Mouse (Mus musculus) midbrain, embryonic 13.5 days (tissue): ENCODE data around the gene Sugct. TPM values are rescaled to one million over a fixed set of nuclear protein-coding genes. Genes with fewer than 3 reads are reported as not detected.

Experiments
- ATAC-seq: fragments of 200-750 bp; cut with Nextera tagmentation; 2 replicates; pipeline ENCODE4 v1.8.0; 2017; ENCODE audit warnings: mild to moderate bottlenecking, moderate TSS enrichment, moderate library complexity
- H3K27ac ChIP-seq: fragments of 300-500 bp; sonication (generic); 2 replicates; pipeline ENCODE4 v1.5.1; 2015; ENCODE audit warnings: inconsistent platforms, mild to moderate bottlenecking, moderate library complexity
- H3K27me3 ChIP-seq: fragments of 300-500 bp; sonication (generic); 2 replicates; pipeline ENCODE4 v1.6.1; 2015; ENCODE audit warnings: mild to moderate bottlenecking, inconsistent platforms
- H3K36me3 ChIP-seq: fragments of 300-500 bp; sonication (generic); 2 replicates; pipeline ENCODE4 v1.6.1; 2015; ENCODE audit warnings: mild to moderate bottlenecking, inconsistent platforms
- H3K4me1 ChIP-seq: fragments of 300-500 bp; sonication (generic); replicated peaks from 2 replicates; pipeline ENCODE4 v1.6.1; 2015; ENCODE audit warnings: inconsistent platforms
- H3K4me2 ChIP-seq: fragments of 300-500 bp; sonication (generic); replicated peaks from 2 replicates; pipeline ENCODE4 v1.6.1; 2015; ENCODE audit warnings: moderate library complexity, mild to moderate bottlenecking, inconsistent platforms
- H3K4me3 ChIP-seq: fragments of 300-500 bp; sonication (generic); replicated peaks from 2 replicates; pipeline ENCODE4 v1.5.1; 2015; ENCODE audit warnings: mild to moderate bottlenecking, inconsistent platforms
- H3K9ac ChIP-seq: fragments of 300-500 bp; sonication (generic); replicated peaks from 2 replicates; pipeline ENCODE4 v1.6.1; 2015; ENCODE audit warnings: mild to moderate bottlenecking, inconsistent platforms
- H3K9me3 ChIP-seq: fragments of 300-500 bp; sonication (generic); 2 replicates; pipeline ENCODE4 v1.6.1; 2016; ENCODE audit warnings: mild to moderate bottlenecking, inconsistent platforms
- WGBS: fragments of 180-500 bp; shearing (Covaris S2); methylation state at CpG from one replicate; pipeline ENCODE4 v1.1.7; 2015; 5-methylcytosine and 5-hydroxymethylcytosine counted together
- polyA plus RNA-seq: library from polyadenylated mRNA; unstranded; fragments of >200 nt; fragmentation: Nextera tagmentation; extraction: Ambion mirVana; gene quantifications from 2 replicates; pipeline ENCODE4 v1.2.1, GENCODE M21; 2015

The Sugct gene
- polyA plus RNA-seq, 1 experiment from 2014 or later = 3.4 TPM

DNA sequence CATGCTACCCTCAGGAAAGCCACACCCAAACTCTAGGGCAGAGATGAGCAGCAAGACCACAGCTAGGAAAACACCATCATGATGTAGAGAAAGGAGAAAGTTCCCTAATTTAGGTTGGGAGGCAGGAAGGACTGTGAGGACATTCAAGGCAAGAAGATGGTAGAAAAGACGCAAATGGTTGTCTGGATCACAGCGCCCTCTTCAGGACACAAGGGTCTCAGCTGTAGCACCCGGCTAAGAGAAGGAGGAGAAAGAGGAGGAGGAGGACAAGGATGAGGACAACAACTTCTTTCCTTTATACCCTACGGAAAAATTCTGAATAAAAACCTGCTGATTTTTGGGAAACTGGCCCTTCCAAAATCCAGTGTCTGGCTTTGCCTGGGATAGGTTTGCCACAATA, 774.0 kb downstream of the Sugct start:
- Histone ChIP-seq H3K36me3 (no peaks in the 10 kb centered on the region), H3K27ac (no peak overlapping the region), H3K4me1 (no peaks in the 10 kb centered on the region), H3K27me3 (no peaks in the 10 kb centered on the region), H3K9ac (no peak overlapping the region), H3K4me2 (no peak overlapping the region), H3K9me3 (no peaks in the 10 kb centered on the region), H3K4me3 (no peak overlapping the region)
- 40% methylated on average over 4 of the region's 4 CpGs for WGBS
- ATAC-seq = no peak

DNA sequence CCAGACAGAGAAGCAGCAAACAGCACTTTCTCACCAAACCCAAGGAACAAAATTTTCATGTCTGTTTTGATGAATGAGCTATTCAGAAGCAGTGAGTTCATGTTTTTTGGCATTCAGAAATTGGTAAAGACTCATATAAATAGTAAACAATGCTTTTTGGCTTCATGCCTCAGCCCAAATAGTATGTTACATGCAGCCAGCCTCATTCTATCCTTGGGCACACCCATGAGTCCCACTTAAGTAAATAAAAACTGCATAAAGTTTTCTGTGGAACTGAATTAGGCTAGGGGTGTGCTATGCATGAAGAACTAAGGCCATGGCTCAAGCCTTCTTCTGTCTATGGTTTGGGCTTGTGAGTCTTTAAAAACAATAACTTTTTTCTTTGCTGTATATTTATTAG, 779.7 kb downstream of the Sugct start:
- no peak overlapping the region for H3K4me2 ChIP-seq
- H3K27me3 ChIP-seq = no peaks in the 10 kb centered on the region
- H3K9ac ChIP-seq = no peak overlapping the region
- no peak for ATAC-seq
- no peak overlapping the region for H3K4me3 ChIP-seq
- no peaks in the 10 kb centered on the region for H3K9me3 ChIP-seq
- H3K4me1 ChIP-seq = no peaks in the 10 kb centered on the region
- no peaks in the 10 kb centered on the region for H3K36me3 ChIP-seq
- no peak overlapping the region for H3K27ac ChIP-seq

DNA sequence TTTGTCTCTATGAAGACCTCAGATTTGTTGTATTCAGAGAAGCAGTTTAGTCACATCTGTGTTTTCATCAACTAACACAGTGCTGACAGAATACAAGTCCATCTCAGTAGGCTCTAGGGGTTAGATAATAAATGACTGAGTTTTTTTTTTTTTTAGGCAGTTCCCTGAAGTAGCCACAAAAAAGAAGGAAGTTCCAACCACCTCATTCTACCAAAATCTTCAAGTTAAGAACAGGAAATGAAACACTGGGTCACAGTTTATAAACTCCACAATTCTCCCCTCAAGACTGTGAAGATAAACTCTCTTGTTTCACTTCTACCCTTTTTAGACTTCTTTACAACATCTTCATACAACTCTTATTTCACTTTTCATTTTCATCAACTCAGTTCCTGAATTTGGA, 783.1 kb downstream of the Sugct start:
- Histone ChIP-seq H3K4me2 (no peak overlapping the region), H3K9me3 (no peaks in the 10 kb centered on the region), H3K9ac (no peak overlapping the region), H3K4me3 (no peak overlapping the region), H3K36me3 (no peaks in the 10 kb centered on the region), H3K27ac (no peak overlapping the region), H3K4me1 (no peaks in the 10 kb centered on the region), H3K27me3 (no peaks in the 10 kb centered on the region)
- no peak for ATAC-seq

DNA sequence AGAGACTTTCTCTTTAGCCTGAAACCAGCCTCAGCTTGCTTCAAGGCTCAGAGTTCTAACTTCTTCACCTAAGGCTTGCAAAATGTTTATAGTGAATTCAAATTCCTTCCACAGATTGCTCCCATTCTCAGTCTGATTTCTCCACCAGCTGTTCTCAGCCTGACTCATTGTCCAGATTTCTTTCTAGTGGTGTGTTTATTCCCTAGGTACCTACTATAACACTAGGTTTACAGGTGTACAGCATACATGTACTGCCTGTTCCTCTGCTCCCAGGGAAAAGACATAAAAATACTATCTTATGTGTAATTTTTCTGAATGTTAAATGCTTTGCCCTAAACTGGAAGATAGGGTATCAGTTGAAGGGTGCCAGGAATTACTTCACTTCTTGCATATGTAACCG, 788.4 kb downstream of the Sugct start:
- Histone ChIP-seq H3K9ac (no peak overlapping the region), H3K4me2 (no peak overlapping the region), H3K27me3 (no peaks in the 10 kb centered on the region), H3K36me3 (no peaks in the 10 kb centered on the region), H3K9me3 (no peaks in the 10 kb centered on the region), H3K4me3 (no peak overlapping the region), H3K27ac (no peak overlapping the region), H3K4me1 (no peaks in the 10 kb centered on the region)
- WGBS = 98% methylated on average over 1 of the region's 1 CpGs
- no peak for ATAC-seq

DNA sequence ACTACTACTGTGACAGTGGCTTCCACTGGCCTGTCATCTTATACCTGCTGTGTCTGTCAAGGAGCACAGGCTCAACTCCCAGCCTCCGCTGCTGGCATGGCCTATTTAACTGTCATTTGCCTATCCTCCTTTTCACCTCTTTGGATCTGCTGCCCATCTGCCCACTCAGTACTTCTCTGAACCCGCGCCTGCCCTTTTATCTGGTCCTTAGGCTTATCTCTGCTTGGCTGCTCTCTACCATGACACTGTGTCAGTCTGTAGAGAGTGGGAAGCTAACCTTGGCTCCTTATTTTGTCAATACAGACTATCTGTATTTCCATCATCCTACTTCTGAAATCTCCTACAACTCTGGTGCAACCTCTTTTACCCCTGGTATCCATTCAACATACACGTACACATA, 793.9 kb downstream of the Sugct start:
- 74% methylated on average over 4 of the region's 4 CpGs for WGBS
- H3K9me3 ChIP-seq = no peaks in the 10 kb centered on the region
- ATAC-seq = no peak

DNA sequence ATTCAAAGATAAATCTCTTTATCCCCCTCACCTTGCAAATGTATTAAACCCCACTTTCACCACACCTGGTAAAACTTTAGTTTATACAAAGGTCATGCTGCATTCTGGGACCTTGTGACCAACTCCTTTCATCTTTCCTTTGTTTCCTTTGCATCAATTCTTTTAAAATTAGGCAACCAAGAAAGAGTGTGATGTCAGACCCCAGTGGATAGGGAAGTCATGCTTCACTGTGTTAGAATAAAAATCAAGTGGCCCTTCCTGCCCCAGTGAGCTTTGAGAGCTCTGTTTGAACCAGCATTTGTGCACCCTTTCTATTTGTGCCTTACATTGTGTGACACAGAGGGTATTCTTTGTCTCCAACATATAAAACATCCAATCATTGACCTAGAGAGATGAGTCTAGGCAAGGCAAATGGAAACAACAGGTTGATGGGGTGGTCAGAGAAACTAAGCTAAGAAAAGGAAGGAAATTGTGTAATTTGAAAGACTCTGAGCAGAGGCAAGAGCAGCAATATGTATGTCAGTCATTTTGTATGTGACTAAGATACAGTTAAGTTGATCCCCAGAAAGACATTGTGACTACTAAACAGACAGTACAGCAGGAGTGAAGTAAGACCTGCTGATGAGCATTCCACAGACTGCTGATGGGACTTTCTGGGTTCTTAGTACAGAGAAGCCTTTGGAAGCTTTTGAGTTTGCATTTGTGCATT, 797.1 kb downstream of the Sugct start:
- Histone ChIP-seq H3K4me1 (no peaks in the 10 kb centered on the region), H3K4me3 (no peak overlapping the region), H3K9me3 (no peaks in the 10 kb centered on the region), H3K36me3 (no peaks in the 10 kb centered on the region), H3K9ac (no peak overlapping the region), H3K4me2 (no peak overlapping the region), H3K27me3 (no peaks in the 10 kb centered on the region), H3K27ac (no peak overlapping the region)
- no peak for ATAC-seq

More for the DNA sequence above, 793.9 kb downstream of the Sugct start:
- Histone ChIP-seq H3K9ac (no peak overlapping the region), H3K4me1 (no peaks in the 10 kb centered on the region), H3K36me3 (no peaks in the 10 kb centered on the region), H3K27me3 (no peaks in the 10 kb centered on the region), H3K4me3 (no peak overlapping the region), H3K27ac (no peak overlapping the region), H3K4me2 (no peak overlapping the region)

DNA sequence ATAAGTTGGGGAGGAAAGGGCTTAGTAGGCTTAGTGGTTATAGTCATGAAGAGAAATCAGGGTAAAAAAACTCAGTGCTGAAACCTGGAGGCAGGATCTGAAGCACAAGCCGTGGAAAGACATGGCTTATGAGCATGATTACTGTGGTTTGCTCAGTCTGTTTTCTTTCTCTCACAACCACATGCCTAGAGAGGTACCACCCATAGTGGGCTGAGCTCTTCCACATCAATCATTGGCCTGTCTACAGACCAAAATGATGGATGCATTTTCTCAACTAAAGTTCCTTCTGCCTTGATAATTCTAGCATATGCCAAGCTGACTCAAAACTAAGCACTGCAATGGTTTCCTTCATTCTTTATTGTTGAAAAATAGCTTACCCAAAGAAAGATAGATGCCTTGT, 817.3 kb downstream of the Sugct start:
- H3K4me2 ChIP-seq = no peak overlapping the region
- no peaks in the 10 kb centered on the region for H3K9me3 ChIP-seq
- H3K4me3 ChIP-seq = no peak overlapping the region
- H3K4me1 ChIP-seq = no peaks in the 10 kb centered on the region
- no peak overlapping the region for H3K9ac ChIP-seq
- WGBS = 89% methylated on average over 1 of the region's 1 CpGs
- H3K27me3 ChIP-seq = no peaks in the 10 kb centered on the region
- no peak overlapping the region for H3K27ac ChIP-seq
- no peaks in the 10 kb centered on the region for H3K36me3 ChIP-seq
- ATAC-seq = no peak

DNA sequence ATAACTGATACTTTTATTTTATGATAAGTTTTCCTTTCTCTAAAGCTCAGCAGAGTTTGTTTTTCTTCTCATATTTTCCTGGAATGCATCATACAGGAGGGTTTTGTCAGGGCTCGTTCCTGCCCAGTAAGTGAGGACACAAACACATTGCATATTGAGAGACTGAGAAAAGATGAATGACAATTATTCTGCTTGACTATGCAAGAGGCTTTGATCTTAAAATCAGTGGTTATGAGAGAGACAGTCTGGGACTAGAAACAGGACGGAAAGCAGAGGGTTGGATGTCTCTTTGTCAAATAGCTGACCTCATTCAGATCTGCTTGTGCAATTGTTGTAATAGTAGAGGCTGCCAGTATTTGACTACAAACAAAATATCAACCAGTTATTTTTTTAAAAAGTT, 835.4 kb downstream of the Sugct start:
- no peak overlapping the region for H3K27ac ChIP-seq
- WGBS = 51% methylated on average over 2 of the region's 2 CpGs

DNA sequence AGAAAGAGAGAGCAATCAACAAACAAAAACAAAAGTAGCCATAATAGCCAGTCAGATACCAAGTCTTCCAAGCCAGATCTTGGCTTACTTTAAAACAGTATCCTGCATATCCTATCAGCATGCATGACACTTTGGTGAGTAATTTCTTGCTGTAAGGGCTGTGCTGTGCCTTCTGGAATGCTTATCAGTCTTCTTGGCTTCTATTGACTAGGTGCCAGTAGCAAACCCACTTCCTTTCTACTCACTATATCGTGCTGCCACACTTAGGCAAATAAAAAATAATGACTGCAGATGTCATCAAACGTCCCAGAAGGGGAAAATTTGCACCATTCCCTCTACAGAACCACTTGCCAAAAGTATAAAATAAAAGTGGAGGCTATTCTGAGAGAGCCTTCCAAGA, 848.1 kb downstream of the Sugct start:
- no peak overlapping the region for H3K9ac ChIP-seq
- 77% methylated on average over 2 of the region's 2 CpGs for WGBS
- no peak for ATAC-seq
- no peaks in the 10 kb centered on the region for H3K27me3 ChIP-seq
- H3K4me1 ChIP-seq = no peaks in the 10 kb centered on the region
- H3K27ac ChIP-seq = no peak overlapping the region
- H3K4me2 ChIP-seq = no peak overlapping the region
- H3K36me3 ChIP-seq = no peaks in the 10 kb centered on the region
- no peaks in the 10 kb centered on the region for H3K9me3 ChIP-seq
- H3K4me3 ChIP-seq = no peak overlapping the region

More for the DNA sequence above, 835.4 kb downstream of the Sugct start:
- H3K9ac ChIP-seq = no peak overlapping the region
- ATAC-seq = no peak
- H3K4me2 ChIP-seq = no peak overlapping the region
- H3K9me3 ChIP-seq = no peaks in the 10 kb centered on the region
- no peaks in the 10 kb centered on the region for H3K27me3 ChIP-seq
- H3K36me3 ChIP-seq = no peaks in the 10 kb centered on the region
- H3K4me1 ChIP-seq = no peaks in the 10 kb centered on the region
- no peak overlapping the region for H3K4me3 ChIP-seq

DNA sequence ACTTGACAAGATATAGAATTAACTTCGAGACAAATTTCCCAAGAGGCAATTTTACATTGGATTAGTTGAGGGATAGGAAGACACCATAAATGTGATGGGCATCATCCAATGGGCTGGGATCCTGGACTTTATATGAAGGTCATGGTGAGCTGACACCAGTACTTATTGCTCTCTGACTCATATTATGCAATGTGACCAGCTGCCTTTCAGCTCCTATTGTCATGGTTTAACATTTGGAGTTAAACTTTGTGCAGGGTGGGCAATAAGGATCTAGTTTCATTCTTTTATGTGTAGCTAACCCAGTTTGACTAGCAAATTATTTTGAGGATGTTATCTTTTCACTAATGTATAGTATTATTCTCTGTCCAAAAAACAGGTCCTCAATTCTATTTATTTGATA, 854.4 kb downstream of the Sugct start:
- Histone ChIP-seq H3K27ac (no peak overlapping the region), H3K9ac (no peak overlapping the region), H3K4me1 (no peaks in the 10 kb centered on the region), H3K4me3 (no peak overlapping the region), H3K4me2 (no peak overlapping the region), H3K9me3 (no peaks in the 10 kb centered on the region), H3K27me3 (no peaks in the 10 kb centered on the region), H3K36me3 (no peaks in the 10 kb centered on the region)
- ATAC-seq = no peak
- 87% methylated on average over 1 of the region's 1 CpGs for WGBS

DNA sequence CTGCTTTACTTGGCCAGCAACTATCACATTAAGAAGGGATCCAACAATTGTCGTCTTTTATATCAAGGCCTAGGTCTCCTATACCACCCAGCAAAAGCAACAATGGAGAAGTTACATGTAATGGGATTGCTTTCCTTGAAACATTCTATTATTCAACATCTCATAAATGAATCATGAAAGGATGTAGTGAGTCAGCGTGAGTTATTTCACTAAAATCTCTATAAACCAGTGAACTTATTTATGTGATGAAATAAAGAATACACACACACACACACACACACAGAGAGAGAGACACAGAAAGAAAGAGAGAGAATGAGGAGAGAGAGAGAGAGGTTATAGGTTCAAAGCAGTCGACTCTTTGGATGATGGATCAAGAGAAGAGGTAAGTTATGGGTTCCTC, 856.9 kb downstream of the Sugct start:
- Histone ChIP-seq H3K9ac (no peak overlapping the region), H3K27ac (no peak overlapping the region), H3K27me3 (no peaks in the 10 kb centered on the region), H3K9me3 (no peaks in the 10 kb centered on the region), H3K4me2 (no peak overlapping the region), H3K4me3 (no peak overlapping the region), H3K4me1 (no peaks in the 10 kb centered on the region), H3K36me3 (no peaks in the 10 kb centered on the region)
- ATAC-seq = no peak
- WGBS = 85% methylated on average over 3 of the region's 3 CpGs

DNA sequence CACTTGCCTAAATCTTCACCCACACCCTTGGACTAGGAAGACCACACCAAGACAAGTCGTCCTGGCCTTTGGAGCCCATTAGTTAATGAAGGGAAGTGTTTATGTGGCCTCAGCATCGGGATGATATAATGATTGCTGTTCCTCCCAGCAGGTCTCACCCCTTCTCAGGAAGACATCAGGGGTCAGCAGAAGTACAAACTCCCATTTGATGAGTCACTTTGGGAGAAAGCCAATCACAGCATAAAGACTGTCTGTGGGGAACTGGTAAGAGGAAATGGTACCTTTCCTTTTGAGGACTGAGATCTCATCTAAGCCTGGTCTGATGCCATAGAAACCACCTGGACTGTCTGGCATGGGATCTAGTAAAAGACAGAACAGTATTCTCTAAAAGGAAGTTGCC, 860.2 kb downstream of the Sugct start:
- ATAC-seq = no peak
- no peak overlapping the region for H3K4me2 ChIP-seq
- no peaks in the 10 kb centered on the region for H3K27me3 ChIP-seq
- H3K4me1 ChIP-seq = no peaks in the 10 kb centered on the region
- H3K9ac ChIP-seq = no peak overlapping the region
- no peak overlapping the region for H3K27ac ChIP-seq
- H3K4me3 ChIP-seq = no peak overlapping the region
- 78% methylated on average over 2 of the region's 2 CpGs for WGBS
- H3K9me3 ChIP-seq = no peaks in the 10 kb centered on the region
- no peaks in the 10 kb centered on the region for H3K36me3 ChIP-seq

DNA sequence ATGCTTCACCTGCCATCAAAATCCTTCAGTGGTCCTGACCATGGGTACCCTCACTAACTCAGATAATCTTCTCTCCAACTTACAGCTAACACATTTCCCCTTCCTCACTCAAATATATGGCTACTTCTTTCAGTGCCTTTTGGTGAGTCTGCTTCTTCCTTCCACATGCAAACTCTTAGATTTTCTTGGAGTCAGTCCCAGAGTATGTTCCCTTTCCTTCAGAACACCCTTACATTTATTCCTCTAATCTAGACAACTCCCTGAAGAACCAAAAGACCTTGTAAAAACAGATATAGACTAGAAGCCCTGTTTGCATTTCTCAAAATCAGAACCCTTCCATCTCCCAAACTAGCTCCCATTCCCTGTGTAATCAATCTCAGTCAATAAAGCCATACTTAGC, 862.3 kb downstream of the Sugct start:
- Histone ChIP-seq H3K27ac (no peak overlapping the region), H3K4me3 (no peak overlapping the region), H3K4me2 (no peak overlapping the region), H3K9ac (no peak overlapping the region), H3K9me3 (no peaks in the 10 kb centered on the region), H3K27me3 (no peaks in the 10 kb centered on the region), H3K4me1 (no peaks in the 10 kb centered on the region), H3K36me3 (no peaks in the 10 kb centered on the region)
- no peak for ATAC-seq
